Mouse (Mus musculus): ENCODE data around the gene Siglece.
"Not testable (repeated sequence)": the region's sequence is repeated elsewhere in the genome, so short reads cannot be mapped to it uniquely, and the experiment has no call there.

Siglece gene

DNA sequence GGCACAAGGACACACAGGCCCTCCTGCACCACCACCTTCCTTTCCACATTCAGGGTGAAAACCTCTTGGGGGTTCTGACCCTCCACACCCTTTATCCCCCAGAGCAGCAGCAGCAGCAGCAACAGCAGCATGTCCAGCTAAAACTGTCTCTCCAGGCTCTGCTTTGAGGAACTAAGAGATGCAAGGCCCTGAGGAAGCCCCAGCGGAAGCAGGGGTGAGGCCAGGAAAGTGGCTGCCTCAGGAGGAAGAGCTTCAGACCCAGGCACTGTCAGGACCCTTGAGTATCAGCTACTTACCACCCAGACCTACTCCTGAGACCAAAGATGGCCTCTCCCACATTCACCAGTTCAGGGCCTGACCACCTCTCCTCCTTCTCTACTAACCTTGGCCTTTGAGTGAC, at the start of gene Siglece:
Gene Siglece, minus strand, starts transcription at position 160 of the 400 bp plus-strand sequence.
- in situ Hi-C loops (cut with MboI, MseI), result no loop called here

GRCm38 (mm10) chr7:43690118-43690517, 30.2 kb upstream of the Siglece start, which contains the start of gene Klk14:
Gene Klk14, plus strand, starts transcription at chr7:43690418.
- in situ Hi-C loops (cut with MboI, MseI), result no loop called here

- in situ Hi-C loops (cut with MboI, MseI), result no loop called here
These were observed 25.1 kb upstream of the Siglece start for GRCm38 (mm10) chr7:43685088-43685487.

GRCm38 (mm10) chr7:43682511-43682910, 22.6 kb upstream of the Siglece start:
- in situ Hi-C loops (cut with MboI, MseI), result loop anchor here (5.0 kb wide), 1 partner anchor 210 kb away; no protein-coding TSS in a partner anchor

- in situ Hi-C loops (cut with MboI, MseI), result loop anchor here (5.0 kb wide), 1 partner anchor 211 kb away; no protein-coding TSS in a partner anchor
These were observed 21.0 kb upstream of the Siglece start for GRCm38 (mm10) chr7:43680960-43681359.

DNA sequence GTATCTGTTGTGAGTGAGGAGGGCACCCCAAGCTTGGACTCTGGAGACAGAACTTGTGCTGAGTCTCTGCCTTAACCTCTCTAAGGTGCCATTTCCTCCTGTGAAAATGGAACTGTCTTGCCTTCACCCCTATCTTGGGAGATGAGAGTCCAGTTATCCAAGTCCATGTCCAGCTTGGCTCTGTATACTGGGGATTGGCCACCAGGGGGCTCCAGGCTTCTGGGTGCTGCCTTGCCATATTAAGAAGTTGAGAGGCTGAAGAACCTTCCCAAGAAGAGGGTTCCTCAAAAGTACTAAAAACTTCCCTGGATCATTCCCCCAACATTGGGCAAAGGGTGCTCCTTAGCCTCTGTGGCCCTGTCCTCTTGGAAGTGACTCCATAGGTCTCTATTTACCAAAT, 18.6 kb upstream of the Siglece start:
- in situ Hi-C loops (cut with MboI, MseI), result no loop called here

- in situ Hi-C loops (cut with MboI, MseI), result no loop called here
These were observed 15.1 kb upstream of the Siglece start for GRCm38 (mm10) chr7:43675091-43675490.

DNA sequence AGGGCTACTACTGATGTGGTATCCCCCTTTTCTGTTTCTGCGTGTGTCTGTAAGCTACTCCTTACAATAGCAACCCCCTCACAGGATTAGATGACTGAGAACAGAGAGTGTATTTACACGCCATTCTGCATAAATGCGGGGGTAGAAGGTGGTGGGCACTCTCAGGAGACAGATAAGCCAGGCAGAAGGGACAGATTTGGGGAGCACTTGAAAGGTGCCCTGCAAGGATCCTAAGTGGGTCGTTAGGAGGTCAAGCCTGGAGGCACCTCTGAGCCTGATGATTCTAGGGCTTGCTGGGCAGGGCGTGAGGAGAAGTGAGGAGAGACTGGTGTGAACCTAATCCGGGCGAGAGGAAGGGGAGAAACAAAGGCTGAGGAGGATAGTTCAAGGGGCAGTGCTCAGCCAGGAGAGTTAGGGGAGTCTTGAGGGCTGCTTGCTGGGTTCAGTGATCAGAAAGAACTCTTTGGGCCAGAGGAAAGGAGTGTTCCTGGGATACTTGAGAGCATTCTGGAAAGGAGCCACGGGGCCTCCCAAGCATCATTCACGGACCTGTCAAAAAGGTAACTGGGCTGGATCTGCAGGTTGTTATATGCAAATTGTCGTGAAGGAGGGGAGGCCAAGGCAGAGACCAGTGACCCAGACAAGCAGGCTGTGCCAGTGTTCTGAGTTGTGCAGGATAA, 12.8 kb upstream of the Siglece start:
- in situ Hi-C loops (cut with MboI, MseI), result loop anchor here (5.0 kb wide), 2 partner anchors 90 to 125 kb away; partner anchors contain the start of gene Klk8

GRCm38 (mm10) chr7:43671809-43672580, 12.0 kb upstream of the Siglece start, which contains the start of gene Ctu1:
Gene Ctu1, plus strand, starts transcription at chr7:43672016.
- in situ Hi-C loops (cut with MboI, MseI), result loop anchor here (5.0 kb wide), 2 partner anchors 90 to 125 kb away; partner anchors contain the start of gene Klk8

DNA sequence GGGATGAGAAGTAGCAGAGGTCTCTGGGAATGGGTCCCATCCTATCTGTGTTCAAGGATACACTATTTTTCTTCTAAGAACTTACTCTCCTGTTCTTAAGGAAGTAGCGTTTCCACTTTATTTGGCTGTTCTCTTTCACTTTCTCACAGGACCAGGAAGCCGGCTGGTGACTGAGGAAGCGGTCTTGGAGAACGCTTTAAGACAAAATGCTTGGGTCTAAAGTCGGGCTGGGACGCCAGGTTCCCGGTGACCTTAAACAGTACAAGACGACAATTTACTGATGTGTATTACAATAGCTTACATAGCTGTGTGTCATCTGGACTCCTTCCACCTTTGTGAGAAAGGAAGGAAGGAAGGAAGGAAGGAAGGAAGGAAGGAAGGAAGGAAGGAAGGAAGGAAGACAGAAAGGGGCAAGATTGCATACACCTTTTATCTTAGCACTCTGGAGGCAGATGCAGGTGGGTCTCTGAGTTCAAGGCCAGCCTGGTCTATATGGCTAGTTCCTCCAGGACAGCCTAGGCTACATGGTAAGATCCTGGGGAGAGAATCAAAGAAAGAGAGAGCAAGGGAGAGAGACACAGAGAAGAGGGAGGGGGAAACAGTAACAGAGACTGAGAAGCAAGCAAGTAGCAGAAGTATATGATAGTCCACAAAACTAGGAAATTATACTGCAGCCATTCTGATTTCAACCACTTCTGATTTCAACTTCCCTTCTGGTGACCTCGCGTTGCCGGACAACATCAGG, 11.3 kb upstream of the Siglece start:
- in situ Hi-C loops (cut with MboI, MseI), result loop anchor here (5.0 kb wide), 2 partner anchors 89 to 126 kb away; partner anchors contain the start of gene Klk8

GRCm38 (mm10) chr7:43668582-43668981, 8.6 kb upstream of the Siglece start:
- in situ Hi-C loops (cut with MboI, MseI), result no loop called here

DNA sequence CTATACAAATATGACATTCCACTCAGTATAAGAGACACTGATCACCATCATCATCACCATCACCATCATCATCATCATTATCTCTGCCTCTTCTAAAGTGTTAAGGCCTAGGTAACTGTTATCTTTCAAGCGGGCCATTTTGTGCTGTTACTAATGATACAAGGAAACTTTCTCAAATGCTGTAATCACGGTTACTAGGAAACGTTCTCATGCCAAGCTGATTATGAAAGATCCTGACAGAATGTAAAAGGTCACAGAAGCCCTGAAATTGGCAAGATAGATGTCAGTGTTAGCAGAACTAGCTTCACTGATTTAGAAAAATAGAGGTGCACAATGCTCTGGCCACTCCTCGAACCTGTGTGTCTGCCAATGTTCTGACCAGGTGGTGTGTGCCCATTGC, 7.3 kb upstream of the Siglece start:
- in situ Hi-C loops (cut with MboI, MseI), result not testable (repeated sequence)

GRCm38 (mm10) chr7:43662804-43663203, 2.8 kb upstream of the Siglece start:
- in situ Hi-C loops (cut with MboI, MseI), result no loop called here

GRCm38 (mm10) chr7:43656232-43656631, 3.7 kb downstream of the Siglece start:
- in situ Hi-C loops (cut with MboI, MseI), result no loop called here

- in situ Hi-C loops (cut with MboI, MseI), result no loop called here
These were observed 5.4 kb downstream of the Siglece start for GRCm38 (mm10) chr7:43654519-43654918.

DNA sequence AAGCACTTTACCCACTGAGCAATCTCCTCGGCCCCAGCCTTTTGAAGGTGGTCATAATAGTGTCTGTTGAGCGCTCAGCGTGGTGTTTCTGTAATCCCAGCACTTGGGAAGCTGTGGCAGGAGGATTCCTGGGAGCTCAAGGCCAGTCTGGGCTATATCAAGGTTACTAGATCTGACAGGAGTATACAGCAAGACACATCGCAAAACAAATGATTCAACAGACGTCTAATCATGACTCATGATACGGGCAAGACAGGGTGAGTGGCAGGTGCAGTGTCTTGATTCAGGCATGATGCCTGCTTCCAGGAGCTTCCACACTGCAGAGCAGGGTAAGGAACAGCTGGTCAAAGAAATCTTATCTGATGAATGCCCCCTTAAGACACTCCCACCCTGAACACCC, 7.3 kb downstream of the Siglece start:
- in situ Hi-C loops (cut with MboI, MseI), result no loop called here

DNA sequence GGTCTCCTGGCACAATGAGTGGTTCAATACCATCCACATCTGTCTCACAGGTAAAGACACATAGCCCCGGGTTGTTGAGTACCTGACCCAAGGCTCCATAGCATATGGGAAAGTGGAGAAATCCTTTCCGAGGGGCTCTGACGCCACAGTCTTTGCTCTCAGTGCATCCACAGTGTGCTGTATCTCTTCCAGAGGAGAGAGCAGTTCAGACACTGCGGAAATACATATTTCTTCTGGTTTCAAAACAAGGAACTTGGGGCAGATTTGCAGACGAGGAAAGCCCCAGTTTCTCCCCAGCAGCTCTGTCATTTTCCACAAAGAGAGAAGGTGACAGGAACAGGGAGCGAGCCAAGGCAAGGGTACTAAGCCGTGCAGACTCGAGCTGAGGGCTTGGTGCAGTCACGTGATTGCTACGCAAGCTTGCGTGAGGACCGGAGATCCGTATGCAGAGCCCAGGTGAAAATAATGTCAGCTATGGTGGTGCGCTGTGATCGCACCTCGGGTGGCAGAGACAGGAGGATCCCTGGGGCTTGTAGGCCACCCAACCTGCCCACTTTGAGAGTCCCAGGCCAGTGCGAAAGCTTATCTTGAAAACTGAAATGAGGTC, 16.8 kb downstream of the Siglece start:
- in situ Hi-C loops (cut with MboI, MseI), result no loop called here

DNA sequence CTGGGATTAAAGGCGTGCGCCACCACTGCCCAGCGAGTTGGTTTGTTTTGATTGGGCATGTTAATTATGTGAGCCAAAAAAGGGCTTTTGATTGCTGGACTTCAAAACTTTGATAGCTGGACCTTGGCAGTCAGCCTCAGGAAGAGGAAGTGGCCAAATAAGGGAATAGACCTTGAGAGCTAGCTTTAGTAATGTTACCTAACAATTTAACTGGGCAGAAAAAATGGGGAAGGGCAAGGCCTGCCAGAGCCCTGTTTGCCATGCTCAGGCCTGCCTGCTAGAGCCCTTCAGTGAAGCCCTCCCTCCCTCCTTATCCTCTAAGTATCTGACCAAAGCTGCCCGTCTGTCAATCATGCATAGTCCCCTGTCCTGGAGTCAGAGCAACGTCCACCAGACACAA, 17.4 kb downstream of the Siglece start:
- in situ Hi-C loops (cut with MboI, MseI), result no loop called here

DNA sequence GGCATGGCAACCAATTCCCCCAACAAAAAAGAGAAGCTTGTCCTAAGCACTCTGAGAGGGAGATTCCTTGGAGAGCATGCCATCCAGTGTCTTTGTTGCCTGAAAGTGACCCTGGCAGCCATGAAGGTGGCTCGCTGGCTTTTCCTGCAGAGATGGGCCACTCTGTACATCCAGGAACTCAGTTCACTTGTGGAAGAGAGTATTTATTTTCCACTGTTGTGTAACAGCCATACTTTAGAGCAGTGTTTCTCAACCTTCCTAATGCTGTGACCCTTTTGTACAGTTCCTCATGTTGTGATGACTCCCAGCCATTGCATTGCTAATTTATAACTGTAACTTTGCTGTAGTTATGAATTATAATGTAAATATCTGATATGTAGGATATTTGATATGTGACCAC, 22.8 kb downstream of the Siglece start:
- in situ Hi-C loops (cut with MboI, MseI), result no loop called here

DNA sequence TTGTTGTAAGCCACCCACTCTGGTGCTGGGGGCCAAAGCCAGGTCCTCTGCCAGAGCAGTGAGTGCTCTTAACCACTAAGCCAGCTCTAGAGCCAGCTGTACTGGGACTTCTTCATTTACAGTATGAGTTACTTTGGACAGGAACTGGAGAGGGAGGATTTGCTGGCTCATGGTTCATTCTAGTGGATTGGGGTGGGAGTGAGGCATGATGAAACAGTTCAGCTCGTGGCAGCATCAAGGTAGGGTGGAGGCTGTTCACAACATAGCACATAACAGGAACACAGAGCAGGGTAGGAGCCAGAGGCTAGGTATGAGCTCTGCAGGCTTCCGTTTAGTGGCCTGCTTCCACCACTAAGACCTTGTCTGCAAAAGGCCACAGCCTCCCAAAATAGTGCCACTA, 23.8 kb downstream of the Siglece start:
- in situ Hi-C loops (cut with MboI, MseI), result no loop called here

DNA sequence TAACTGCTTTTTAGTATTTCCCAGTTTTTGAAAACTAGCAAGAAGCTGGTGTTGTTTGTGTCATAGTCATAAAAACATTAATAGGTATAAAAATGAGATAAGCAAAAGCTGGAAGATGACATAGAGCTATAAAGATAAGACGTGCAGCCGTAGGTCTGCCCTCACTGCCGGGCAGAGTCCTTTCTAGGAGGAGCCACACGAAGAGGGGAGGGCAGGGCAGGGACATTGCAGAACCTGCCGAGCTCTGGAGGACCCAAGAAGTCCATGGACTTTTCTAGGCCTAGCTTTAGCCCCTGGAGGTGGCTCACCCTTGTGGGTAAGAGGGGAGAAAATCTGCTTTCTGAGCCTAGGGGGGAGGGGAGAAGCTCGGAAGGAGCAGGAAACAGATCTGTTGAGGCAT, 25.5 kb downstream of the Siglece start, which contains the start of gene Ceacam18:
Gene Ceacam18, plus strand, starts transcription at position 208 of the 400 bp plus-strand sequence.
- in situ Hi-C loops (cut with MboI, MseI), result no loop called here

All from T-helper 1 cell (primary cell).